Mouse (Mus musculus) CD4-positive, CD25-positive, alpha-beta regulatory T cell, adult 2 months (primary cell): ENCODE results near the gene Susd1.

Experiments used
- DNase-seq: peaks from one replicate; pipeline ENCODE4 v3.0.0-alpha.2; 2012; ENCODE audit warnings: low read depth, low spot score

Susd1 gene

DNA sequence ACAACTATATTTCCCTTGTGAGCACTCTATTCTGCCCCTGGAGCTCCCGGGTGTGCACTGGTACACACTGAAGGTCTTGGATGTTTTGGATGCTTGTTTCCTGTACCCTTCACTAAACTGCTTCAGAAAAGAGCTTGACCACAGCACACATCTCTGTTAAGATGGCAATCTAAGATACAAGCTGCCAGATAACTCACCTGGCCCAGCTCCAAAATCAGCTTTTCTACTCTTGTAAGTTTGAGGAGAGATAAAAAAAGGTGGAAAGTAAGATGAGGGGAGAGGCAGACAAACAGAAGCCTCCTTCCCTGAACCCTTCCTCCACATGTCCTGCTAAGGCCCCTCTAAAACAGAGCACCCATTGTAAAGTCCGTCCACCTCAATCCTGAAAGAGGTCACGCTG, 115.7 kb downstream of the Susd1 start:
- DNase-seq: no peak

- no peak for DNase-seq
Observed at GRCm38 (mm10) chr4:59322056-59322455, 116.4 kb downstream of the Susd1 start.

DNA sequence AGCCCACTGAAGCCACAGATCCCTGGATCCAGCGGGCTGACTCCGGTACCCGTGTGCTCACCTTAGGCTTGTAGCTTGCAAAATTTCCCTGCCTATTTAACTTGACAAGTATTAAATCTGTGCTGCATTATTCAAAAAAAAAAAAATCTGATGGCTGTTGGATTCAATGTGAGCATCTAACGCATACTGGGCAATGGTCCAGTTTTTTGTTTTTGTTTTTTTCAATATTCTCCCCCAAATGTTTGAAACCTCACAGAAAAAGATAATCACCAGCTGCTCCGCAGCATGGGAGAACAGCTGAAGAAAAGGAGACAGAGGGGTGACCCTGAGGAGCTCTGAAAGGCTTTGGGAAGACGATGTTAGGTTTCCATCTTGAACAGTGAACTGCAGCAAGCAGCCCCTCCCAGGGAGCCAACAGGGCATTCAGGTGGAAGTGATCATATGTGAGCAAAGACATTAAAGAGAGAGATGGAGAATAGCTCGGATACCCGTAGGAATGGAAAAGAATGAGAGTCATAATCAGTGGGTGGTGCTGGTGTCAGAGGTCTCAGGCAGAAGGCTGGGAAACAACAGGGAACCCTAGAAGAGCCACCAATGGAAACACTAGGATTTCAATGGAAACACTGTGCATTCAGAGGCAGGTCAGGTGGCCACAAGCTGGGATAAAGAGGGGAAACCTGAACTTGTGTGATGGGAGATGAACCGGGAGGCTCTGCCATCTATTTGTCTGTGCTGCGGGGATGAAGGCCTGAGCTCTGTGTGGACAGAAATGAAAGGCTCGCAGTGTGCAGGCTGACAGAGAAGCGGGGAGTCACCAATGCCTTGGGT, 117.0 kb downstream of the Susd1 start:
- DNase-seq: no peak

- peak; percentile 50 for DNase-seq
Observed at GRCm38 (mm10) chr4:59319136-59319941, 119.1 kb downstream of the Susd1 start.

- no peak for DNase-seq
Observed at GRCm38 (mm10) chr4:59318602-59319001, 119.8 kb downstream of the Susd1 start.

DNA sequence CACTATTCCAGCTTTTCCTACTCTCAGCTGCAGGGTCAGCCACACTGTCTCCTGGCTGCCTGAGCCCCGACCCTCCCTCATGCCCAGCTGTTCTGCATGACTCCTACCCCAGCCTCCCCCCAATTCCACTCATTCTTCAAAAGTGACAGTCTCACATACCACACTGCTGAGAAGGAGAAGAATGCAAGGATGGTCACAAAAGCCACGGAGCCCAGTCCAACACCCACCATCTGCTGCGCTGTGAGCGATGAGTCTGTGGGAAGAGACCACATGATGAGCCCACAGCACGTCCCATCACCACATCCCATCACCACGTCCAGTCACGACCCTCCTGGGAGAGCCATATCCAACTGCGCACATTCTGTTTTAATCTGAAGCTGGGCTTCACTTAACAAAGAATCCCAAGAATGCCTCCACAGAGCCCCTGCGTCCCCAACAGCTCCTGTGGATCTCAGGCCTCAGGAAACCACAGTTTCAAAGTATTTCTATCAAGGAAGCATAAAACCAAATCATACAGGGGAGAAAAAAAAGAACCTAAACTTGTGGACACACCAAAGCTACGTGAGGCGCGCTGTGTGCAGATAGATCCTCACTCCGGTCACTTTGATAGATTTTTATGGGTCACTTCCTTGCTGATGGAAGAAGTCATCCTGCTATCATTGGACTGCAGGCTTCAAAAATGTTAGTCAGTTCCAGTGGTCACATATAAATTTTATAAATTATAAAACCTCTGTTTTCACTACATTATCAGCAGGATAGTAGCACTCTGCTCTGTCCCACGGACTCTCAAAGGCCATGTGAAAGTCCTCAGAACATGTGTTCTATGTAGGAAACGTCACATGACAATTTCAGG, 122.7 kb downstream of the Susd1 start:
- no peak for DNase-seq

GRCm38 (mm10) chr4:59314939-59315552, 123.4 kb downstream of the Susd1 start:
- no peak for DNase-seq

DNA sequence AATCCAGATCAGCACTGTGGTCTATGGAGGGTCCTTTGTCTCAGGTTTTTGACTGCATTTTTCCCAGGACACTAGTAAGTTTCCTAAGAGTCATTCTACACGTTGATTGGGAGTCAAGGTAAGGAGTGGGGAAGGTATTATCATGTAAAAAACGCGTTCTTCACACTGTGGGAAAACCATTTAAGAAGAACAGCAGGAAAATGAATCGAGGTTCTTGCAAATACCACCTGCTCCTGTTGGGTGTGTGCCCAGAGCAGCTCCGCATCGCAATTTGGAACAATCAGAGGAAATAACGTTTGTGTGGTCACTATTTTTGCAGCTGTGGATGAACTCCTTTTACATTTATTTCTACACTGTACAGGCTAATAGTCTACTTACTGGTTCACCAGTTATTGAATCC, 125.5 kb downstream of the Susd1 start:
- DNase-seq: no peak

- peak; percentile 60 for DNase-seq
Observed at GRCm38 (mm10) chr4:59310590-59310989, 127.8 kb downstream of the Susd1 start.

- DNase-seq: no peak
Observed at GRCm38 (mm10) chr4:59307841-59308589, 130.4 kb downstream of the Susd1 start.

- no peak for DNase-seq
Observed at GRCm38 (mm10) chr4:59302387-59302786, 136.0 kb downstream of the Susd1 start.

DNA sequence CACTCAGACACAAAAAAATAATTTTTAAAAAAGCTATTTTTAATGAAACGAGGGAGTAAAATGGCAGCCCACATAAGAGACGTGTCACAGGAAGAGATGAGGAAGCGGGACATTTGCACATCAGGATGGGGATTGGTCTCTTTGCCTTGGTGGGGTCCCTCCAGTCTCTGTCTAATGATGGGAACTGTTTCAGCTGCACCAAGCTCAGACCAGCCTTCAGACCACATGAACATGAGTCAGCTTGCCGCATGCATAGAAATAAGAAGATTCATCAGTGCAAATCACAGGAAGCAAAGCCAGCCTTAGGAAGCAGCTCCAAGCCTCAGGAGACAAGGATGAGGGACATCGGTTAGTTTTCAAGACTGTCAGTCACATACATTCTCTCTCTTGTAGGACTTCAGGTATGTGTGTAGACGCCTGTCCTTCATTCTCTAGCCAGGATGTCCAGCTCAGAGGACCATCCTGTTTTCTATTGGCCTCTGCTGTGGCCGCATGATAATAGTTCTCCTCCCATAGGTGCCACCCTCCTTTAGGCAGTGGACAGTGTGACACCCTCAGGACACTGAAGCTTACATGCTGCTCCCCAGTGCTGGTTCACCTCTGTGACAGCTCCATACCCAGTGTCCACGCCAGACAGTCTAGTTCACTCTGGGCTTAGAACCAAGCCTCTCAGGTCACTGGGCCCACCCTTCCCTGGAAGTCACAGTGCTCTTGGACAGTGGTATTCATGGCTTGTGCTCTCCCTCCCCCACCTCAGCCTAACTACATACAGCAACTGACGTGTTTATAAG, 137.2 kb downstream of the Susd1 start:
- DNase-seq: no peak

DNA sequence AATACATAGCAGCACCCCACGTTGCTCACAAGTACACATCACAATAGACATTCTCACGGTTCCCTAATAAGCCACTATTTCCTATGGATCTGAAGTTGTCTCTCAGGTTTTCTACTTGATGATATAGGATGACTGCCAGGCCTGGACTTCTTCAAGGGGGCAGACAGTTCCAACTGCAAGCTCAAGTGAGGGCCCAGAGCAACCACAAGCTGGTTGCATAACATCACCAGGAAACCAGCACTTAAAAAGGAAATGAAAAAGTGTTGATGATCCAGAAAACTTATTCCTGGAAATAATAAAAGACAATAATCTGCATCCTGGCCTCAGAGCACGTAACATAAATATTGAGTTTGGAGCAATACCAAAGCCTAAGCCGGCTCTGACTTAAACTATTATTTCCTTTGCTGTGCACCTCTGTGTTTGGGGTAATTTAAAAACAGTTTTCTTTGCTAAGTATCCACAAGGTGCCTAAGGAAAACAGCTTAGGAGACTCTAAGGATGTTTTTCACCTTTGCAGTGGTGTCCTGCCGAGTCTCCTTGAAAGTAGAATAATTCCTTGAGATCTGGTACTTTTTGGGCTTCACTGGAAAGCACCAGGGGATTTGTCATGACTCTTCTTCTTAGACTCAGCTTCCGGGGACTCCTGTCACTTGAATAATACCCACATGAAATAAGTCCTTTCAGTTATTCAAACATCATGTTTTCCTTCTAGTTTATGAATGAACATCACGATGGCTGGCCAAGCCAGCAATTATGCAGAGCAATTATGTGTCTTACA, 139.5 kb downstream of the Susd1 start:
- DNase-seq: peak; percentile 41

DNA sequence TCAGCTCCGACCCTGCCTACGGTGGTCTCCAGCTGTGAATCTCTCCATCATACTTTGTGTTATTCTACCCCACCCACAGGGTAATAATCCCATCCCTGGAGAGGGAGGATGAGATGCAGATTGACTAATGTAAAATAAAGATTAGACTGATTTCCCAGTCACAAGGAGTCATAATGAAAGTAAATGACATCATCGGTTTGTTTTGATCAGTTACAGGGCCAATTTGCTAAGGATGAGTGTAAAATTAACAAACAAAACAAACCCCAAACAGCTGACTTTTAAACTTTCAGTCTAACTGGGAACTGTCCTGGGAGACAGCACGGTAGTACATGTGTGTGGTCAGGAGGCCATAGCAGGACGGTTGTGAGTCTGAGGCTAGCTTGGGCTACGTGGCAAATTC, 143.3 kb downstream of the Susd1 start:
- peak; percentile 67 for DNase-seq

DNA sequence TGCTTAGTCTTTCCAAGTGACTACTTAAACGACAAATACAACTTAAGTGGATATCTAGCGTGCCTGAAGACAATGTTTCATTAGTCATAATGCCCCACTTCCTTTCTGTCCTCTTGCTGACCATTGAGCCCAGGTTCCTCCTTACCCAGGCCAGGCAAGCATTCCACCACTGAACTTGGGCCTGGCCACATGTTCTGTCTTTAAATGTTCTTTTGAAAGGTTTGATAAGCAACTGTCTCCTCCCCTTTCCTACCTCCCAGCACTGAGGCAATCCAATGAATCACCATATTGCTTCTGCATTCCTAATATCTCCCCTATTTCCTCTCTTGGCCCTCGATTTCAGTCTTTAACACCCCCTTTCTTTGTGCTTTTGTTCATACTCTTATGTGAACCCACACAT, 143.8 kb downstream of the Susd1 start:
- no peak for DNase-seq

DNA sequence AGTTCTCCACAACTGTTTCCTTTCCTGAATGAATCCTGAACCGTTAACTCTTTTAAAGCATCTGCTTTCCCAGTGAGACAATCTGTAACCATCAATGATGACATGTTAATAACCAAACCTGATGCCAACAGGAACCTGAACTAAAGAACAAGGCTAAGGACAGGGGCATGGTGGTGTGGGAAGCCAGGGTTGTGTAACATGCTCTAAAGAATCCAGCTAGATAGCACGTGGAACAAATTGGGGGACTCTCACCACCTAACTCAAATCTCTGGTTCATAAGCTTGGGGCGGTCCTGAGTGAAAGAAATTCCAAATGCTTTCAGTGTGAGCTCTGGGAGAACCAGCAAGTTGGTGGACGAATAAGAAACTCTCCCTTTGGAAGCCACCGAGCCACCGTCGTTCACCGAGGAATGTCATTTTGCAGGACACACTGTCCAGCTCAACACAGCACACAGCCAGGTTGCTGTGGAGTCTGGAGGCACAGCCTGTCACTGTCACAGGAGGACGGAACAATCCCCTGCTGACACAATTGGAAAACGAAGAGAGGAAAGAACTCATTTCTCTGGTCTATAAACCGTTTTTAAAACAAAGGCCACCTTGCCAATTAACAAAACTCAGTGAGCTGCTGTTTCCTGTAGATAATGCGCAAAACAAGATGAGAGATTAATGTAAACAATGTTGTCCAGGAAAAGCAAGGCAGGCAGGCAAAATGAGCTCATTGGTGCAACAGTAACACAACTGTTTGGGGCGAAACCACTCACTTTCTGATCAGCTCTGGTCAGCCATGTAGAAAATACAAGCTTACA, 146.3 kb downstream of the Susd1 start:
- DNase-seq: no peak

- peak; percentile 47 for DNase-seq
Observed at GRCm38 (mm10) chr4:59290972-59291576, 147.4 kb downstream of the Susd1 start.

GRCm38 (mm10) chr4:59287103-59287502, 151.3 kb downstream of the Susd1 start:
- DNase-seq: no peak
